Mouse (Mus musculus) brain, embryonic 18.5 days (tissue): ENCODE results near the gene 4930402H24Rik.
A peak's percentile ranks its signal among the peaks of the same experiment; 100 is the strongest.

Experiments used
- DNase-seq: peaks from one replicate; pipeline ENCODE4 v3.0.0-alpha.2; 2012; ENCODE audit warnings: low read depth, low spot score

4930402H24Rik gene

DNA sequence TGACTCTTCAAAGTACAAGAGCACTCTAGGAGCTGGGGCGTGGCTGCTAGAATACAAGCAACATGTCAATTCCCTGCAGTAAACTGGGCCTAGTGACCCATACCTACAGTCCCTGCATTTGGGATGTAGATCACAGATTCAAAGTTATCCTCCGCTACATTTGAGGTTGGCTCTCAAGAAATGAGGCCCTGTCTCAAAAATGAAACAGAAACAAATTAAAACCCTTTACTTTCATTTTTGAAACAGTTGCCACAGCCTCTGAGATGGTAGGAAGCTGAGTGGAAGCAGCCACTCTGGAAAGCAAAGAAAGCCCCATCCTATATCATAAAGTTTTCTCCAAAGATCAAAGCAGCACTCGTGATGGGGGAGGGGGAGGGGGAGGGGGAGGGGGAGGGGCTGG is 172.8 kb downstream of the 4930402H24Rik start:
- no peak for DNase-seq

- DNase-seq, result no peak
Measured at GRCm38 (mm10) chr2:130731855-130732254, 174.4 kb downstream of the 4930402H24Rik start.

- DNase-seq, result no peak
Measured at GRCm38 (mm10) chr2:130730746-130731145, 175.5 kb downstream of the 4930402H24Rik start.

- DNase-seq, result no peak
Measured at GRCm38 (mm10) chr2:130728906-130729585, 177.2 kb downstream of the 4930402H24Rik start.

DNA sequence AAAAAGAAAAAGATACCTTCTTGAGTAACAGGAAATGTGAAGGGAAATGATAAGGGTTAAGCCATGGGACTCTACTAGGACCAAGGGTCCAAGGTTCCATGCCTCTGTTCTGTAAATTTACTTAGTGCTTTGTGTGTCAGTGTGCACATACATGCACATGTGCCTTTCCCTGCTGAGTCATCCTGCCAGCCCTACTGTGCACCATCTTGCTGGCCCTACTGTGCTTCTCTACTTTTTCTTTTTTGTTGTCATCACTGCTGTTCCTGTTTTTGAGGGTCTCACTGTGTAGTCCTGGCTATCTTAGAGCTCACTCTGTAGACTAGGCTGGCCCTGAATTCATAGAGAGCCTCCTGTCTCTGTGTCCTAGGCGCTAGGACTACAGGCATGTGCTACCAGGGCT is 178.5 kb downstream of the 4930402H24Rik start:
- no peak for DNase-seq

GRCm38 (mm10) chr2:130724369-130724768 is 181.8 kb downstream of the 4930402H24Rik start:
- no peak for DNase-seq

DNA sequence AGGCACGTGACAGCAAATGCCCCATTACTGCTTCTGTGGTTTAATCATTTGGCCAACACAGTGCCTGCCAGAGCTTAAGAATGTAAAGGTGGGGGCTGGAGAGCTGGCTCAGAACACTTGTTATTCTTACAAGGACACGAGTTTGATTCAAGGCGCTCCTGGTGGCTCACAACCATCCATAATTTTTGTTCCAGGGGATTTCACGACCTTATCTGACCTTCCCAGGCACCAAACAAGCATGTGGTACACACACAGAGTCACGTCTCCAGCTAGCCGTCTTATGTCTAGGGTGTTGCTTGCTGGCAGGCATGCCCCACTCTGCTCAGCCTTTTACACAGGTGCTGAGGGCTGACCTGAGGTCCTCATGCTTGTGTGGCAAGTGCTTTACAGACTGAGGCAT is 188.3 kb downstream of the 4930402H24Rik start:
- no peak for DNase-seq

- DNase-seq, result no peak
Measured at GRCm38 (mm10) chr2:130707057-130707456, 199.1 kb downstream of the 4930402H24Rik start.

DNA sequence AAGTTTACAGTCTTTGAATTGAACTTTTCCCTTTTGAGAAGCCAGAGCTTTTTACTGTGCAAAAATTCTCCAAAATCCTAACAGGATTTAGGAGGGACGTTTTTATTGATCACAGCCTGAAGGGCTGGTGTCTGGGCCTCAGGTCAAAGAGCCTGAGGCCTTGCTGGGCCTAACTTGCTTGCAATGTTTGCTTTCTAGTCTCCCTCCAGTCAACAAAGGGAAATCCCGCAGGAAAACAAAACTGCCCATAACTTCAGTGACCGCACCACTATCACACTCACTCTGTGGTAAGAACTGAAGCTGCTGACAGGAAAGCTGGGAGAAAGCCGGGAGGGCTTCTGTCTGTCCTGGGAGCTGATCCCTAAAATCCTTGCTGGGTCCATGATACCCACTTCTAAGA is 199.6 kb downstream of the 4930402H24Rik start:
- no peak for DNase-seq

GRCm38 (mm10) chr2:130705178-130705577 is 201.0 kb downstream of the 4930402H24Rik start:
- no peak for DNase-seq

DNA sequence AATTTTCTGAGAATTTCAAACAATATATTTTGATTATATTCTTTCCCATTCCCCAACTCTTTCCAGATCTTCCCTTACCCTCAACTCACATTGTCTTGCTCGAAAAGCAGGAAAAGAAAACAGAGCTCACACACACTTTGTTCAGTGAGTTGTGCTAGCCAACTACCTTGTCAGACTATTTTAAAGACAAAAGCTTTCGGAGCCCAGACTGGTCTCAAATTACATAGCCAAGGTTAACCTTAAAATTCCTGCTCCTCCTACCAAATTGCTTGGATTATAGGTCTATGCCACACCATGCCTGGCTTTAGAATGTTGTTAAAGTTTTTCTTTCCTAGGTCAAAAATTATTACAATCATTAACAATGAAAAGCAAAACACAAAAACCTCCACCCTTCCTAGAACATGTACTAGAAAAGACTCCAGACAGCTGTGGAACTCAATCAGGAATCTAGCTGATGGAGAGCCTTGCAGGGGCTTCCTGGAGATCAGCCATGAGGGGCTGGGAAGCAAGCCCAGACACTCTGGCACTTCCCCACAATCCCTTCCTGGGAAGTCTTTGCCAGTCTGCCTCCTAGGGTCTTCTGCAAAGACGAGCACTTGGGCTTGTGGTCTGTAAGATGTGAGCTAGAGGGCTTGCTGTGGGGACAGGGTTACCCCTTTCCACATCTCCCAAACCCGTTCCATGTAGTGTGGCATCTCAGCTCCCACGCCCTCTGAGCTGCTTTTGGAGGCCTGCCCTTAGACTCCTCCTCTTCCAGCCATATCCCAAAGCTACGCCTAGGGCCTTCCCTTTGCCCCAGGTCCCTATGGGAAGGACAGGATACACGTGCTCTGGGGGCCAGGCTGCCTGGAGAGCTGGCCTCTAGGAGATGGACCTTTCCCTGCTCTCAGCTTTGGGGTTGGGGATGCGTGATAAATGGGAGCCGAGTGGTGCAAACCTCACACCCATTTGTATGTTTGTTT is 201.9 kb downstream of the 4930402H24Rik start:
- DNase-seq, result peak; percentile 22

GRCm38 (mm10) chr2:130697821-130698266 is 208.4 kb downstream of the 4930402H24Rik start:
- no peak for DNase-seq

DNA sequence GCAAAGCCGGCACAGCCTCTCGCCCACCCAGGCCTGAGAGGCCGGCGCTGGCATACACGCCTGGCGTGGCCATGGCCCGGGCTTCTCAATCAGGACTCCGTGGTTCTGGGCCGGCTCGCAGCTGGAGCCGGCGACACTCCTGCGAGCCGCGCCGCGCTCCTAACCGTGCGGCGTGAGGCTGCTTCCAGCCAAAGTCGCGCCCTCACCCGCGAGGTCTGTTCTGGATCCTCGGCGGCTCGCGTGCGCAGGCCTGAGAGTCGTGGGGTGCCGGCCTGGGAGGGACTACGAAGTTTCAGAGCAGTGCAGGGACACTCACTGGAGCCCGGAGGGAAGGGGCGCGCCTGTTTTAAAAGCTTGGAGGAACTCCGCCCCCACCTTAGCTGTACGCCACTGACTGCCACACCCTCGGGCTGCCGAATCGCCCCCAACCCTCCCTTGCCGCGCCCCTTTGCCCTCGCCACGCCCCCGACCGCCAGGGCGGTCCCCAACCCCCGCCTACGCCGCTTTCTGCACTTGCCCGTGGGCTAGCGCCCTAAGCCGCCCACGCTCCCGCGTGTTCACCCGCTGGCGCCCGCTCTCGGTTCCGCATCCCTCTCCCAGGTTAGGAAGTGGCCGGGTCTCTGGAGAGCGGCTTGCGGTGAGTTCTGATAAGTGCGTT is 208.9 kb downstream of the 4930402H24Rik start, which contains the start of gene Slc4a11:
Gene Slc4a11 (minus strand): TSS at position 367 of the 658 bp plus-strand sequence.
- no peak for DNase-seq

DNA sequence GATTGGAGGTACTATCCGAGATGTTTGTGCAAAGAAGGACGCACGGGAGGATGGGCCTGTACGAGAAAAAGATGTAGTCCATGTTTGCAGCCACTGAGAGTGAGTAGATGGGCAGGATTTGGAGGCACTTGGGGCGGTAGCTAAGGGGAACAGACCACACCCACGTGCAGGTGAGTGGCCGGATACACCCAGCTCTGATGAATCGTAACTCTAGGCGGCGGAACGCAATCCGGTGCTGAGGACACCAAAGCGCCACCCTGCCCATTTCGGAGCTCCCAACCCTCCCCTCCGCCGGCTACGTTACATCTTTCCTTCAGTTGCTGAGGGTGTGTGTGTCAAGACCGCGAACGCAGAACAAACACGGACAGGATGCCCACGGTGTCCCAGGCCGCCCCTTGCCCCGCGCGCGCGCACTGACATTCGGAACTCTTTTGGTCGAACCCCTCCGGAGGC is 209.5 kb downstream of the 4930402H24Rik start:
- no peak for DNase-seq

- DNase-seq, result no peak
Measured at GRCm38 (mm10) chr2:130693563-130693962, 212.6 kb downstream of the 4930402H24Rik start.

- DNase-seq, result no peak
Measured at GRCm38 (mm10) chr2:130689011-130689410, 217.2 kb downstream of the 4930402H24Rik start.

GRCm38 (mm10) chr2:130685426-130685825 is 220.8 kb downstream of the 4930402H24Rik start:
- DNase-seq, result no peak

GRCm38 (mm10) chr2:130681531-130681930 is 224.7 kb downstream of the 4930402H24Rik start:
- DNase-seq, result no peak

DNA sequence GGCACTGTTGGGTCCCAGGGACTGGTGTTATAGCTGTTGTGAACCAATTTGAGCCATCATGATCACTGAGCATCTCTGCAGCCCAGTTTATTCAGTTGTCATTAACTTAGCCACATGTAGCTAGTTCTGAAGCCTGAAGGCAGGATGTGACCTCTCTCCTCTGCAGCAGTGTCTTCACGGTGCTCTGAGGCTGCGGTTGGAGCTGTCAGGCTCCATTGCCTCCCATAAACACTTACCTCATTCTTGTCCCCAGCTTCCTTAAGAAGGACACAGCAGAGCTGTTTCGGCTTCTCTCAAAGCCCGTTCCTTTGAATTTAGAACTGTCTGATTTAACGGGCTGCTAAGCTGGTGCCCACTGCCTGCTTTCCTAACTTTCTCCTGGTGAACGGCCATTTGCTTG is 226.3 kb downstream of the 4930402H24Rik start:
- no peak for DNase-seq

DNA sequence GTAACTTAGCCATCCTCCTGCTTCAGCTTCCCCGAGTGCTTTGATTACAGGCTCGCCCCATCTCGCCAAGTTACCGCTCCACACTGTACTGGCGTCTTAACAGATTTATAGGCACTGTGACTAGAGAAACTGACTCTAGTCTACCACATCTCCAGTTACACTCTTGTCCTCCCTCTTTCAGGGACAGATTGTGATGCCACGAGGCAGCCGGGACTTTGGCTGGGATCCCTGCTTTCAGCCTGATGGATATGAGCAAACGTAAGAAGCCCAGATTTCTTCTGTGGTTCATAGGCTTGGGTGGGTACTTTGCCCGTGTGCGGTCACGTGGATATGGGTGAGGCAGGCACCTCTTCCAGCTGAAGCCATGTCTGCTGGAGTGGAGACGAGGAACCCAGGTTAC is 227.1 kb downstream of the 4930402H24Rik start:
- no peak for DNase-seq

GRCm38 (mm10) chr2:130677211-130677610 is 229.0 kb downstream of the 4930402H24Rik start:
- DNase-seq, result no peak

- peak; percentile 71 for DNase-seq
Measured at GRCm38 (mm10) chr2:130667559-130667958, 238.6 kb downstream of the 4930402H24Rik start, which contains the start of gene Itpa. TSS of gene Itpa (plus strand) at chr2:130667610.
